Mouse (Mus musculus) lung, embryonic 14.5 days (tissue): ENCODE measurements around the gene Folr1. TPM values are rescaled to one million over a fixed set of nuclear protein-coding genes. Genes with fewer than 3 reads are reported as not detected.
A peak's percentile ranks its signal among the peaks of the same experiment; 100 is the strongest.

ENCODE experiments used
- ATAC-seq: fragments of 200-750 bp; cut with Nextera tagmentation; 2 replicates; pipeline ENCODE4 v1.8.0; 2017; ENCODE audit warnings: mild to moderate bottlenecking, moderate TSS enrichment, moderate library complexity; ENCODE audit not compliant: insufficient read depth
- DNase-seq: peaks from one replicate; pipeline ENCODE4 v3.0.0-alpha.2; 2015
- H3K27ac ChIP-seq: fragments of 300-500 bp; sonication (generic); 2 replicates; pipeline ENCODE4 v1.5.1; 2014; ENCODE audit warnings: low read depth, mild to moderate bottlenecking, moderate library complexity
- H3K27me3 ChIP-seq: fragments of 300-500 bp; sonication (generic); 2 replicates; pipeline ENCODE4 v1.6.1; 2014; ENCODE audit warnings: low read length, control low read depth; ENCODE audit not compliant: insufficient read depth
- H3K36me3 ChIP-seq: fragments of 300-500 bp; sonication (generic); 2 replicates; pipeline ENCODE4 v1.6.1; 2014; ENCODE audit warnings: control low read depth; ENCODE audit not compliant: insufficient read depth
- H3K4me1 ChIP-seq: fragments of 300-500 bp; sonication (generic); 2 replicates; pipeline ENCODE4 v1.6.1; 2014; ENCODE audit warnings: antibody characterized with exemption, control low read depth; ENCODE audit not compliant: insufficient read depth
- H3K4me2 ChIP-seq: fragments of 300-500 bp; sonication (generic); 2 replicates; pipeline ENCODE4 v1.6.1; 2014; ENCODE audit warnings: mild to moderate bottlenecking
- H3K4me3 ChIP-seq: fragments of 300-500 bp; sonication (generic); 2 replicates; pipeline ENCODE4 v1.5.1; 2014; ENCODE audit warnings: low read depth, low read length
- H3K9ac ChIP-seq: fragments of 300-500 bp; sonication (generic); 2 replicates; pipeline ENCODE4 v1.6.1; 2014
- H3K9me3 ChIP-seq: fragments of 300-500 bp; sonication (generic); 2 replicates; pipeline ENCODE4 v1.6.1; 2016; ENCODE audit warnings: low read depth, low read length, control low read depth
- CTCF ChIP-seq: IDR thresholded peaks from 2 replicates; pipeline ENCODE4 v1.5.1; 2016; ENCODE audit warnings: antibody characterized with exemption, low read depth
- WGBS: fragments of 180-500 bp; shearing (Covaris S2); extraction: QIAGEN DNeasy Blood & Tissue Kit; methylation state at CpG from one replicate; pipeline ENCODE4 v1.1.7; 2014; 5-methylcytosine and 5-hydroxymethylcytosine counted together
- polyA plus RNA-seq: library from polyadenylated mRNA; unstranded; fragments of >200 nt; fragmentation: Nextera tagmentation; extraction: Ambion mirVana; gene quantifications from 2 replicates; pipeline ENCODE4 v1.2.1, GENCODE M21; 2014

The Folr1 gene
- polyA plus RNA-seq, 1 experiment from 2014 or later, result 0.20 TPM

DNA sequence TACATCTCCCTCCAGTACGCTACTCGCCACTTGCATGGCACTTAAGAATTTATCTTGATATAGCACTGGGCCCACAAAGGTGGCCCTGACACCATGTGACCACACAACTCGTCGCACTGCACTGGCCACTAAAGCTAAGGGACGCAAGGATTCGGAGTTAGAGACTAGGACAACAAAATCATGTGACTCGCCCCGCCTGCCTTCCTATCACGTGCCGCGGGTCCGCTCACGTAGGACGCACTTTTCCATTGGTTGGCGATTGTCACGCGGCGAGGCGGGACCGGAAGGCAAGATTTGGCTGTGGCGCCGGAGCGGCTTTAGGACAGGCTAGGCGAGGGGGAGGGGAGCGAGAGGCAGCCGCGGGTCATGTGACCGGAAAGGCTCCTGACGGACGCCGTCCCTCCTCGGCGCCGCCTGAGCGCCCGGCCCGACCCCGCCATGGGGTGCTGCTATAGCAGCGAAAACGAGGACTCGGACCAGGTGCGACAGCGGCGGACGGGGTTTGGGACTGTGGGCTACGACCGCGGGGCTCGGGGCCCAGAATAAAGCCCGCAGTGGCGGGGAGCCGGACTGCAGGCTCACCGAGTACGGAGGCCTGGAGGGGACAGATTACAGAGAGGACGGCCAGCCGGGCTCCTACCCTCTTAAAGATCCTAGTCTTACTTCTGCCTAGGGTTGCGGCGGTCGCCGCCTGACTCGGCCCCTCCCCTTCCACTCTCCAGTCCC lies 35.1 kb upstream of the Folr1 start, which contains the start of gene Lamtor1:
TSS of gene Lamtor1 (plus strand) at position 344 of the 726 bp plus-strand sequence.
- no peaks in the 10 kb centered on the region for H3K9me3 ChIP-seq
- H3K36me3 ChIP-seq, result peaks cover 13% of the 10 kb centered on the region
- ATAC-seq (peak; percentile 97), DNase-seq (peak; percentile 100)
- H3K27me3 ChIP-seq, result no peaks in the 10 kb centered on the region
- peak within 1 kb of the TSS; percentile 96 for H3K27ac ChIP-seq
- peak within 1 kb of the TSS; percentile 62 for H3K4me2 ChIP-seq
- peak within 1 kb of the TSS; percentile 88 for H3K9ac ChIP-seq
- under 1% methylated on average over 60 of the region's 61 CpGs for WGBS
- TF ChIP-seq CTCF, result no peak
- H3K4me1 ChIP-seq, result no peaks in the 10 kb centered on the region
- H3K4me3 ChIP-seq, result peak within 1 kb of the TSS; percentile 81

DNA sequence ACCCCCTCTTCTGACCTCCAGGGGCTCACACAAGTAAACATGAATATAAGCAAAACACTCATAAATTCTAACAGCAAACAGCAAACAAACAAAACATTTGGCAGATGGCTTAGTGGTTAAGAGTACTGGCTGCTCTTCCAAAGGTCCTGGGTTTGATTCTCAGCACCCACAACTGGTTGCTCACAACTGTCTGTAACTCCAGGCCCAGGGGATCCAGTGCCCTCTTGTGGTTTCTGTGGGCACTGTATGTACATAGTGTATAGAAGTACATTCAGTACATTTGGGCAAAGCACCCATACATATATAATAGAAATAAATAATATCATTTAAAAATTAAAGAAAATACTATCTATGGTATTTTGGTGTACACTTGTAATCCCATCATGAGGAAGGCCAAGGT lies 32.3 kb upstream of the Folr1 start:
- Histone ChIP-seq H3K4me1 (no peaks in the 10 kb centered on the region), H3K4me3 (no peak overlapping the region), H3K4me2 (no peak overlapping the region), H3K36me3 (peaks cover 6% of the 10 kb centered on the region; the same call in 1 of the 2 replicates), H3K9me3 (no peaks in the 10 kb centered on the region), H3K27ac (no peak overlapping the region), H3K9ac (no peak overlapping the region), H3K27me3 (no peaks in the 10 kb centered on the region)
- TF ChIP-seq CTCF, result peak; percentile 23
- DNase-seq, result peak; percentile 17
- no peak for ATAC-seq

GRCm38 (mm10) chr7:101901969-101902368 lies 31.4 kb upstream of the Folr1 start:
- TF ChIP-seq CTCF, result no peak

DNA sequence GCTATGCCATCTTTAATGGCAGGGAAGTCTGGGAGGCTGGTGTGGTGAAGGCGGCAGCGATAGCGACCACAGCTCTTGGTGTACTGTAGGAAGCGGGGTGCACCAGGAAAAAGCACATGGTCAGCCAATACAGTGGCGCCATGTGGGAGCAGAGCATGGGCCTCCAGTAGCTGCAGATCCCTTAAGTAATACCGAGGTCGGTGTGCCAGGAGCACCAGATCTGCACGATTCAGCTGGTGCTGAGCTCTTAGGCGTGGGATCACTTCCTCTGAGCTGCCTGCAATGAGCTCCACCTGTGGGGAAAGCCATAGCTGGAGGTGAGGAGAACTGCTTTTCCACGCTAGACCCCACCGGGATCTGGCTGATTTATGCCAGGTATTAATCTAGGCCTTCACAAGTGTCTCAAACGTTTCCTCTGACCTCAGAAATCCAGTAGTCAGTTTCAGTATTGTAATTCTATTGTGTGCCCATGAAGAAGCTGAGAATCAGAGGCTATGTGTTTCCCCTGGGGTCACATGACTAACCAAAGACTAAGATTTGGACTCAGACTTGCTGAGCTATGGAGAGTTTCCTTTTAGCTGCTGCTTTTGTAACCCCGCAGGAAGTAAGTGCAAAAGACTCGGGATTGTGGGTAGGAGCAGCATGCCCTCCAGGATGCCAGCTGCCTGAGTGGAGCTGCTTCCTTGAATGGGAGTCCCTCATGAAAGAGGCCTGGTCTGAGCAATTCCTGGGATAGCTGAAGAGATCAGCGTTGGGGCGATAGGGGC lies 29.9 kb upstream of the Folr1 start:
- H3K9me3 ChIP-seq, result no peaks in the 10 kb centered on the region
- ATAC-seq (no peak), DNase-seq (no peak)
- 86% methylated on average over 16 of the region's 16 CpGs for WGBS
- no peaks in the 10 kb centered on the region for H3K27me3 ChIP-seq
- H3K4me2 ChIP-seq, result no peak overlapping the region
- TF ChIP-seq CTCF, result no peak
- no peak overlapping the region for H3K9ac ChIP-seq
- no peak overlapping the region for H3K27ac ChIP-seq
- H3K36me3 ChIP-seq, result peaks cover 6% of the 10 kb centered on the region; the same call in 1 of the 2 replicates
- no peak overlapping the region for H3K4me3 ChIP-seq
- no peaks in the 10 kb centered on the region; the same call in 1 of the 2 replicates for H3K4me1 ChIP-seq

More at GRCm38 (mm10) chr7:101901969-101902368, 31.4 kb upstream of the Folr1 start:
- no peak for ATAC-seq
- H3K9ac ChIP-seq, result no peak overlapping the region
- H3K27me3 ChIP-seq, result no peaks in the 10 kb centered on the region
- WGBS, result 88% methylated on average over 10 of the region's 10 CpGs
- no peaks in the 10 kb centered on the region; the same call in 1 of the 2 replicates for H3K4me1 ChIP-seq
- H3K4me3 ChIP-seq, result no peak overlapping the region
- H3K4me2 ChIP-seq, result no peak overlapping the region
- H3K27ac ChIP-seq, result no peak overlapping the region
- no peak for DNase-seq
- H3K36me3 ChIP-seq, result peaks cover 6% of the 10 kb centered on the region; the same call in 1 of the 2 replicates
- H3K9me3 ChIP-seq, result no peaks in the 10 kb centered on the region

GRCm38 (mm10) chr7:101896104-101897066 lies 25.8 kb upstream of the Folr1 start:
- H3K9ac ChIP-seq, result peak overlapping the region; percentile 65
- H3K4me2 ChIP-seq, result peak overlapping the region; percentile 66
- H3K27ac ChIP-seq, result peak overlapping the region; percentile 94
- peaks cover 6% of the 10 kb centered on the region; the same call in 1 of the 2 replicates for H3K36me3 ChIP-seq
- no peak for TF ChIP-seq CTCF
- DNase-seq, result peak; percentile 99
- peak; percentile 98 for ATAC-seq
- no peaks in the 10 kb centered on the region for H3K27me3 ChIP-seq
- H3K4me3 ChIP-seq, result peak overlapping the region; percentile 56
- no peaks in the 10 kb centered on the region for H3K9me3 ChIP-seq
- no peaks in the 10 kb centered on the region; the same call in 1 of the 2 replicates for H3K4me1 ChIP-seq
- under 1% methylated on average over 57 of the region's 57 CpGs for WGBS

DNA sequence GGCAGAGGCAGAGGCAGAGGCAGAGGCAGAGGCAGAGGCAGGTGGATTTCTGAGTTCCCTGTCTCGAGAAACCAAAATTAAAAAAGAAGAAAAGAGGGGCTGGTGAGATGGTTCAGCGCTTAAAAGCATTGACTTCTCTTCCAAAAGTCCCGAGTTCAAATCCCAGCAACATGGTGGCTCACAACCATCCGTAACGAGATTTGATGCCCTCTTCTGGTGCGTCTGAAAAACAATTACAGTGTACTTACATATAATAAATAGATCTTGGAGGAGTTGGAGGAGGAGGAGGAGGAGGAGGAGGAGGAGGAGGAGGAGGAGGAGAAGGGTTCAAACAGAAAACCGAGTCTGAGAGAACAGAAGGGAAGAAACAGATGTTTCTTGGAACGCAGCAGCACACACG lies 25.1 kb upstream of the Folr1 start:
- no peaks in the 10 kb centered on the region; the same call in 1 of the 2 replicates for H3K4me1 ChIP-seq
- H3K9ac ChIP-seq, result peak overlapping the region; percentile 33; the same call in 1 of the 2 replicates
- no peak for TF ChIP-seq CTCF
- H3K4me2 ChIP-seq, result peak overlapping the region; percentile 66
- peaks cover 6% of the 10 kb centered on the region; the same call in 1 of the 2 replicates for H3K36me3 ChIP-seq
- no peak overlapping the region for H3K27ac ChIP-seq
- H3K9me3 ChIP-seq, result no peaks in the 10 kb centered on the region
- ATAC-seq (no peak), DNase-seq (peak; percentile 28)
- 30% methylated on average over 9 of the region's 9 CpGs for WGBS
- H3K27me3 ChIP-seq, result no peaks in the 10 kb centered on the region
- H3K4me3 ChIP-seq, result peak overlapping the region; percentile 56
